Mouse (Mus musculus) limb, embryonic 13.5 days (tissue): ENCODE measurements around the gene Pik3ca. TPM values are rescaled to one million over a fixed set of nuclear protein-coding genes. Genes with fewer than 3 reads are reported as not detected.
A peak's percentile ranks its signal among the peaks of the same experiment; 100 is the strongest.

ENCODE experiments used
- ATAC-seq: fragments of 200-750 bp; cut with Nextera tagmentation; 2 replicates; pipeline ENCODE4 v1.8.0; 2017; ENCODE audit warnings: low read depth, moderate number of reproducible peaks, moderate TSS enrichment; ENCODE audit not compliant: low FRiP score
- H3K27ac ChIP-seq: fragments of 300-500 bp; sonication (generic); 2 replicates; pipeline ENCODE4 v1.5.1; 2015; ENCODE audit warnings: inconsistent platforms, mild to moderate bottlenecking, moderate library complexity
- H3K27me3 ChIP-seq: fragments of 300-500 bp; sonication (generic); 2 replicates; pipeline ENCODE4 v1.6.1; 2015; ENCODE audit warnings: mild to moderate bottlenecking, inconsistent platforms
- H3K36me3 ChIP-seq: fragments of 300-500 bp; sonication (generic); 2 replicates; pipeline ENCODE4 v1.6.1; 2015; ENCODE audit warnings: inconsistent platforms, mild to moderate bottlenecking, moderate library complexity
- H3K4me1 ChIP-seq: fragments of 300-500 bp; sonication (generic); 2 replicates; pipeline ENCODE4 v1.6.1; 2015; ENCODE audit warnings: inconsistent platforms
- H3K4me2 ChIP-seq: fragments of 300-500 bp; sonication (generic); replicated peaks from 2 replicates; pipeline ENCODE4 v1.6.1; 2015; ENCODE audit warnings: inconsistent platforms, mild to moderate bottlenecking, moderate library complexity
- H3K4me3 ChIP-seq: fragments of 300-500 bp; sonication (generic); 2 replicates; pipeline ENCODE4 v1.5.1; 2015; ENCODE audit warnings: moderate library complexity, mild to moderate bottlenecking, inconsistent platforms
- H3K9ac ChIP-seq: fragments of 300-500 bp; sonication (generic); 2 replicates; pipeline ENCODE4 v1.6.1; 2015; ENCODE audit warnings: mild to moderate bottlenecking, inconsistent platforms
- H3K9me3 ChIP-seq: fragments of 300-500 bp; sonication (generic); 2 replicates; pipeline ENCODE4 v1.6.1; 2016; ENCODE audit warnings: inconsistent platforms
- WGBS: fragments of 180-500 bp; shearing (Covaris S2); methylation state at CpG from one replicate; pipeline ENCODE4 v1.1.7; 2015; 5-methylcytosine and 5-hydroxymethylcytosine counted together
- polyA plus RNA-seq: library from polyadenylated mRNA; unstranded; fragments of >200 nt; fragmentation: Nextera tagmentation; extraction: Ambion mirVana; gene quantifications from 2 replicates; pipeline ENCODE4 v1.2.1, GENCODE M21; 2015

Pik3ca gene
- polyA plus RNA-seq, 1 experiment from 2014 or later: 10.6 TPM

DNA sequence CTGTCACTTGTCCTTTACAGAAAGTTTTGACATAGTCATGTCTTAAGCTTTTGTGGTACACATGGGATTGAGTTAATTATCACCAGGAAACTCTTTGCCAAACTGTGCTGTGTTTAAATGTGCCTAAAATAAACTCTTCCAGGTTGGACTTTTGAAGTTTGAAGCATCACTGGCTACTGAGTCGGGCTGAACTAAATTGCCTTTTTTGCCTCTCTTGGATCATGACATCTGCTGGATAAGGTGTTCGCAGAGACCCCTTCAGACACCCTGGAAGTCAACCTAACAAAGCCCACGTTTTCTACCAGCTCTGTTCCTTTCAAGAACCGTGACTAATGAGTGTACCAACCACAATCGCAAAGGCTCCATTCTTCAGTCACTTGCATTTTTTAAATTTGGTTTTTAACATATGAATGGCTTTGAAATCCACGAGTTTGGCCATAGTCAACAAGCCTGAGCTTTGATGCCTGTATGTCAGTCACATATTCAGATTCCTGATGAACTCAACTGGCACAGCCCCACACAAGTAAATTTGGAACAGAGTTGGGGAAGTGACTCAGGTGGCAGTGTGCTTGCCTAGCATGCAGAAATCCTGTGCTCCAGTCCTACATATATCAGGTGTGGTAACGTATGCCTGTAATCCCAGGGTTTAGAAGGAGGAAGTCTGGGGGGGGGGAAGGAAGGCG, 97.8 kb downstream of the Pik3ca start:
- H3K9me3 ChIP-seq: no peaks in the 10 kb centered on the region
- H3K27me3 ChIP-seq: no peaks in the 10 kb centered on the region
- H3K4me2 ChIP-seq: no peak overlapping the region
- H3K4me1 ChIP-seq: no peaks in the 10 kb centered on the region
- H3K27ac ChIP-seq: no peak overlapping the region
- no peak overlapping the region for H3K4me3 ChIP-seq
- no peak overlapping the region for H3K9ac ChIP-seq
- no peaks in the 10 kb centered on the region for H3K36me3 ChIP-seq
- ATAC-seq: no peak
- WGBS: 49% methylated on average over 8 of the region's 8 CpGs

DNA sequence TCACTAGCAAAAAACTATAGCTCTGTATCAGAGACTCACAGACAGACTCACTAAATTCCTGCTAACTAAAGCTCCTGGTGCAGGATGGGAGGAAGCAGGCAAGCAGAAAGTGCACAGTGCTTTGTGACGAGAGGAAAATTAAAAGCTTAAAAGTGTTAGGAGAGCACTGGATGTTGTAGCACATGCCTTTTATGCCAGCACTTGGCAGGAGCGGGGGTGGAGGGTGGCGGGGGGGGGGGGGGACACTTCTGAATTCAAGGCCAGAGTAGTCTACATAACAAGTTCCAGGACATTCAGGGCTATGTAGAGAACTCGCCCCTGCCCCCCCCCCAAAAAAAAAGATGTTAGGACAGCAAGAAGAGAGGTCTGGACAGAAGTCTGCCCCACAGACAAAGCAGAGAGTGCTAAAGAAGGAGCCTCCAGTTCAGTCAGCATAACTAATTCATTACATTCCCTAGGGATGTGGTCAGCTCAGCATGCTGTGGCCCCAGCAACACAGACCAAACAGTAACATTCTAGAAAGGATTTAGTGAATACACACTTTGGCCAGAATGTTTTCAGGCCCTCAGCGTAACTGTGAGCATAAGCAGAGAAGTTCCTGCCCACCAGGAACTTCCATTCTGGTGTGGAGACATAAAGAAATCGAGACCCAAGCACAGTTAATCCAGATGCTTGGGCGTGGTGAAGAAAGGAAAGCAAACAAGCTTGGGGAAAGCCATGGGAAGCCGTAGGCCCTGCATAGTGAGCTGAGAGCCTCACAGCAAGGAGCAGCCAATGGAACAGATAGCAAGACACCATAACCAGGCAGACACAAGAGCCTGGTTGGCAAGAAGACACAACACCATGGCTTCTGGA, 98.6 kb downstream of the Pik3ca start:
- no peaks in the 10 kb centered on the region for H3K36me3 ChIP-seq
- no peak overlapping the region for H3K27ac ChIP-seq
- H3K9me3 ChIP-seq: no peaks in the 10 kb centered on the region
- no peaks in the 10 kb centered on the region for H3K4me1 ChIP-seq
- no peak overlapping the region for H3K4me2 ChIP-seq
- WGBS: 49% methylated on average over 8 of the region's 8 CpGs
- H3K9ac ChIP-seq: no peak overlapping the region
- H3K27me3 ChIP-seq: no peaks in the 10 kb centered on the region
- ATAC-seq: peak; percentile 32; the same call in 1 of the 2 replicates
- H3K4me3 ChIP-seq: no peak overlapping the region

DNA sequence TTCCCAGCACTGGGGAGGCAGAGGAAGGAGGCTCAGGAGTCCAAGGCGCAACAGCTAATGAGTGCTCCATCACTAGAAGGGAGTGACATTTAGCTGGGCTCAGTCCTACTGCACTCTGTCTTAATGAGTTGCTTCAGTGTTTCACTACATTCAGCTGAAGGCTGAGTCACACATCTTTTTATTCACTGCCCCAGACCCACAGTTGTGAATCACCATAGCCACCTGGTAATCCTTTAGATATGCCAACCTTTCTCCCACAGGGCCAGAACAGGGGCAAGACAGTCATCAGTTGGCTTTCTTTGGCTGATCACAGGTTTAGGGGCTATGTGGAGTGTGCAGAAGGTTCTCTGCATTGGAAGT, 99.2 kb downstream of the Pik3ca start:
- no peaks in the 10 kb centered on the region for H3K27me3 ChIP-seq
- 88% methylated on average over 1 of the region's 1 CpGs for WGBS
- no peak overlapping the region for H3K27ac ChIP-seq
- no peak overlapping the region for H3K4me3 ChIP-seq
- ATAC-seq: no peak
- H3K9me3 ChIP-seq: no peaks in the 10 kb centered on the region
- no peak overlapping the region for H3K4me2 ChIP-seq
- no peak overlapping the region for H3K9ac ChIP-seq
- H3K36me3 ChIP-seq: no peaks in the 10 kb centered on the region
- no peaks in the 10 kb centered on the region for H3K4me1 ChIP-seq

DNA sequence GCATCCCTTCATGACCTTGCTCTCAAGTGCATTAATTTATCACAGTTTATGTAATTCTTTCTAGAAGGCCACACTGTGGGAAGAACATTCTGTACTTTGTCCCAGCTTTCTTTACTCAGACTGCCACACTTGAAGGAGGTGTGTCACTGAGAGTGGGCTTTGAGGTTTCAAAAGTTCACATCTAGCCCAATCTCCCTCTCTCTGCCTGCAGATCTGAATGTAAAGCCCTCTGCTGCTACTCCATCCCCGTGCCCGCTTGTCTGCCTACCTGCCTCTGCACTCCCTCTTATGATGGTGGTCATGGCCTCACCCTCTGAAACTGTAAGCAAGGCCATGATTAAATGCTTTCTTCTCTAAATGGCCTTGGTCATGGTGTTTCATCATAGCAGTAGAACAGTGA, 102.9 kb downstream of the Pik3ca start:
- Histone ChIP-seq H3K27me3 (no peaks in the 10 kb centered on the region), H3K4me3 (no peak overlapping the region), H3K4me1 (no peaks in the 10 kb centered on the region), H3K36me3 (no peaks in the 10 kb centered on the region), H3K4me2 (no peak overlapping the region), H3K9me3 (no peaks in the 10 kb centered on the region), H3K27ac (no peak overlapping the region), H3K9ac (no peak overlapping the region)
- ATAC-seq: no peak
- WGBS: 92% methylated on average over 2 of the region's 2 CpGs

DNA sequence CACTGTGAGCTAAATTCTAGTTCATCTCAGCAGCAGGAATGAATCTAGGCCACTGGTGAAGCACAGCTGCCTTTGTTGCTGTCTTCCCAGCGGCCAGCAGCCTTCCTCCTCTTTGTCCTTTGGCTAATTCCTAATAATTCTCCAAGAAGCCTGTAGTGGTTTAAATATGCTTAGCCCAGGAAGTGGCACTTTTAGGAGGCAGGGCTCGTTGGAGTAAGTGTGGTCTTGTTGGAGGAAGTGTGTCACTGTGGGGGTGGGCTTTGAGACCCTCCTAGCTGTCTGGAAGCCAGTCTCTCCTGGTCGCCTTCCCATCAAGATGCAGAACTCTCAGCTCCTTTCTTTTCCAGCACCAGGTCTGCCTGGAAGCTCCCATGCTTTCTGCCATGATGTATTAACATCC, 108.4 kb downstream of the Pik3ca start:
- no peak for ATAC-seq
- Histone ChIP-seq H3K9ac (no peak overlapping the region), H3K36me3 (no peaks in the 10 kb centered on the region), H3K27me3 (no peaks in the 10 kb centered on the region), H3K9me3 (no peaks in the 10 kb centered on the region), H3K27ac (no peak overlapping the region), H3K4me2 (no peak overlapping the region), H3K4me3 (no peak overlapping the region), H3K4me1 (peaks cover 6% of the 10 kb centered on the region)
- WGBS: 63% methylated on average over 3 of the region's 3 CpGs

DNA sequence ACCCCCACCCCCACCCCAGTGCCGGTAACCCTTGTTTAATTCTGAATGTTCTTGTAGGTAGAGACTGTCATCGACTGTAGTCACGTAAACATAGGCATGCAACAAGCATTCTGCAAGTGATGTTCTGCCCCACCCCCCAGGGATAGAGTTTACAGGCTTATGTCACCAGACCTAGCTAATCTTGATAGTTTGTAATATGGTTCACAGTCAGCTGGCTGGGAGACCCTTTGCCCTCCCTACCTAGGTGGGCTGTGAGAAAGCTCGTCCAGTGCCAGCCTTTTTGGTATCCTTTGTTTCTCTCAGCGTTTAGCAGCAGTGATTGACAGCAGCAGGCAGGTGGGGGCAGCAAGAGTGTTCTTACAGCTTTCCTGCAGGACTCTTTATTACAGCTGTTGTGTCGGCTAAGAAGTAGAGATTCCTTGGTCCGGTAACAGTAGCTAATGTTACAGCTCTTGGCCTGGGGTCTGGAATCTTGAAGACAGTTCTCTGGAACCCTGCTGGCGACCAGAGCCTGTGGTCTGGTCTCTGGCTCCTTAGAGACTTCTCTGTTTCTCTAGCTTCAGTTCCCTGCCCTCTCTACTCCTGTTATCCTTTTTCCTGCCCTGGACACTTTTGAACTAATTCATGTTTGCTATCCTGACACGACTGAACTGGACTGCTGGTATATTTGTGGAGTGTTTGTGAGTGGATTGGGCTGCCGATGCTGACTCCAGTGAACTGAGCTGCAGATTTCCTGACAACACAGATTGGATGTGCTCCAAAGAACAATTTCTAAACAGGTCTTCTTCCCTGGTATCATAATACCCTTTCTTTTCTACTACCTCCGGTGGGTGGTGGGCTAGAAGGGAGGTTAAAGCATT, 109.1 kb downstream of the Pik3ca start:
- Histone ChIP-seq H3K36me3 (no peaks in the 10 kb centered on the region), H3K4me1 (peaks cover 10% of the 10 kb centered on the region), H3K27ac (no peak overlapping the region; the same call in 1 of the 2 replicates), H3K4me3 (no peak overlapping the region), H3K27me3 (no peaks in the 10 kb centered on the region), H3K4me2 (no peak overlapping the region), H3K9ac (no peak overlapping the region), H3K9me3 (no peaks in the 10 kb centered on the region)
- no peak for ATAC-seq
- WGBS: 52% methylated on average over 11 of the region's 11 CpGs

DNA sequence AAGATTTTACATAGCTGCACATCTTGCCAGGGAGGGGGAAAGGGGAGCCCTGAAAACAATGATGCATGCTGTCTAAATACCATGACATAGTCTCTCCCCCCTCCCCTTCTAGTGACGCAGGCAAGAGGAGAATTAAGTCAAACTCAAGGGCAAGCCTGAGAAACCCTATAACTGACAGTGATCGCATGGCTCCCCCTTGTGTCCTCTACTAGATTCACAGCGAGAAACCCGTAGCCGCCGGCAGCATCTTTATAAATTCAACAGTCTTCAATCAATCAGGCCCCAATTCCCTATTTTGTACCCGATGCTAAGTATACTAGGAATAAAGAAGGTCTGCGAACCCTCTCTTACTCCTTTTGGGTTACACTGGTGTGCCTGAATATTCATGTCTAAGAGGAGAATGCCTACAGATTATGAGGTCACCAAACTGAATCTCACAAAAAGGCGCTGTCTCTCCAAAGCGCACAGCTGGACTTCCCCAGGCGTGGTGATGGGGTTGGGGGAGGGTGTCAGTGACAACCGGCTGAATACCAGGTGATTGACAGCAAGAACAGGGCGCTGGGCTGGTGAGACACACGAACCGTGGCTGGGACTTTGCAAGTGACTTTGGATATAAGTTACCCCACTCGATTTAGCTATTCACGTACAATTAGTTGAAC, 111.3 kb downstream of the Pik3ca start:
- no peak for ATAC-seq
- Histone ChIP-seq H3K36me3 (peaks cover 6% of the 10 kb centered on the region), H3K27me3 (no peaks in the 10 kb centered on the region), H3K4me1 (peaks cover 25% of the 10 kb centered on the region), H3K4me2 (peak overlapping the region; percentile 72), H3K9me3 (no peaks in the 10 kb centered on the region), H3K9ac (no peak overlapping the region), H3K27ac (no peak overlapping the region), H3K4me3 (no peak overlapping the region; the same call in 1 of the 2 replicates)
- 2% methylated on average over 17 of the region's 17 CpGs for WGBS

DNA sequence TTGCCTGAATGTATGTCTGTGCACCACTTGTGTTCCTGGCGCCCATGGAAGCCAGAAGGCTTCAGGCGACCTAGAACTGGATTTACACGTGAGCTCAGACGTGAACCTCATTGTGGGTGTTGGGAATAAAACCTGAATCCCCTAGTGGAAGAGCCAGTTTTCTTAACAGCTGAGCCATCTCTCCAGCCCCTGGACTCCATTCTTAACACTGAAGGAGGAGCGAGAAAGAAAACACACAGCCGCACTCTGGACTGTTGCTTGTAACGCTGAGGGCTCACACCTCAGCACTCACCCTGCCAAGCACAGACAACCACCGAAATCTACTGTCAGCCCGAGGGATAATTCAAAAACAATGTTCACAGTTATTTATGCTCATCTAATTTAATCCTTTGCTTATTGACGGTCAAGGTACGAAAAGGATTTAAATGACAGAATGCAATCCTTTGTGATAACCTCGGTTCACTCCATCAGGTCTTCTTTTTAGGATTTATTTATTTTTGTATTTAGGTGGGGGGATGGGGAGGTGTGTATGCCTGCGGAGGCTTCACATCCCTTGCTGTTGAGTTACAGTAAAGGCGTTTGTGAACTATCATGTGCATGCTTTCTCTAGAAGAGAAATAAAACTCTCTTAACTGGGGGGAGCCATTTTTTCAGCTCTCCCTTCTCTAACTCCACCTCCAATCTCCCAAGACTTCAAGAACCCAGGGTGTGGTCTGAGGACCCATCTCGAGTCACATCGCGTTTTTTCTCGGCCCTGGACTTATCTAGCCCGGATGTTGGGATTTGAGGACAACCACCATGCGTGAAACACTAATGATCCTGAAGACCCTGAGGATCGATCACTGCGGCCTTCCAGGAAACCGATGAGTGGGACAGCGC, 112.3 kb downstream of the Pik3ca start, which contains the start of gene Zfp639:
Gene Zfp639 (plus strand): TSS at position 764 of the 879 bp plus-strand sequence.
- Histone ChIP-seq H3K27me3 (no peaks in the 10 kb centered on the region), H3K9me3 (no peaks in the 10 kb centered on the region), H3K4me1 (peaks cover 25% of the 10 kb centered on the region), H3K9ac (peak within 1 kb of the TSS; percentile 93), H3K4me2 (peak within 1 kb of the TSS; percentile 72), H3K36me3 (peaks cover 8% of the 10 kb centered on the region), H3K4me3 (peak within 1 kb of the TSS; percentile 82), H3K27ac (peak within 1 kb of the TSS; percentile 44; the same call in 1 of the 2 replicates)
- 8% methylated on average over 24 of the region's 24 CpGs for WGBS
- peak; percentile 2 for ATAC-seq

DNA sequence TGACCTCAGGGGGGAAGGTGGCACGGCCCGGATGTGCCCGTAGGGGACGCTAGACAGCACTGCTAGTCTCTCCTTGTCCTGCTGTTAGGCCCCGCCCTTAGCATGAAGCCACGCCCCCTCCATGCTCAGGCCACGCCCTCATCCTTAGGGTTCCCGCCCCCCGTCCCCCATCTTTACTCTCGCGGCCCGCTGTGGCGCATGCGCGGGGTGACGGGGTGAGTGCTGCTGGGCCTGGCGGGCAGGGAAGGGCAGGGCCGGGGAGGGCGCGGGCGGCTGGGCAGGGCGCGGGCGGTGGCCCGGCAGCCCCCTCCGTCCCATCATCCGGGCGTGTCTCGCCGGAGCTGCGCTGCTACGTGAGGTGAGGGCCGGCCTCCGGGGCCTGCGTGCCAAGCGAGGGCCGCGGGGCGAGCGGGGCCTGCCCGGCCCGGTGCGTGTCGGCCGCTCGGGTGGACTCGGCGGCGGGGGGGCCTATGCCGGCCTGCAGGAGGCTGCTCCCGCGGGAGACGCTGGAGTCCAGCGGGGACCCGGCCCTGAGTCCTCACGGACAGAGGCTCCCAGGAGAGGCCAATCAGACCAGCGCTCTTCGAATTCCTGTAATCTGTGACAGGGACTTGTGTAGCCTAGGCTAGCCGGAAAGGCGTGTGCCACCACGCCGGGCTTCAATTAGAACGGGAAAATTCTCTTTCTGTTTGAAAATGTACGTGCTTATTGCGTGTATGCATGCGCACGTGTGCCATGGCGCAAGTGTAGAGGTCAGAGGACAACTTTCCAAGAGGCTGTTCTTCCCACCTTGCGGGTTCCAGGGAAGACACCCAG, 113.1 kb downstream of the Pik3ca start:
- peak; percentile 90 for ATAC-seq
- H3K4me3 ChIP-seq: peak overlapping the region; percentile 82
- under 1% methylated on average over 61 of the region's 69 CpGs for WGBS
- peak overlapping the region; percentile 93 for H3K9ac ChIP-seq
- H3K36me3 ChIP-seq: peaks cover 14% of the 10 kb centered on the region
- peak overlapping the region; percentile 44; the same call in 1 of the 2 replicates for H3K27ac ChIP-seq
- no peaks in the 10 kb centered on the region for H3K27me3 ChIP-seq
- H3K4me1 ChIP-seq: peaks cover 25% of the 10 kb centered on the region
- H3K9me3 ChIP-seq: no peaks in the 10 kb centered on the region
- peak overlapping the region; percentile 72 for H3K4me2 ChIP-seq

DNA sequence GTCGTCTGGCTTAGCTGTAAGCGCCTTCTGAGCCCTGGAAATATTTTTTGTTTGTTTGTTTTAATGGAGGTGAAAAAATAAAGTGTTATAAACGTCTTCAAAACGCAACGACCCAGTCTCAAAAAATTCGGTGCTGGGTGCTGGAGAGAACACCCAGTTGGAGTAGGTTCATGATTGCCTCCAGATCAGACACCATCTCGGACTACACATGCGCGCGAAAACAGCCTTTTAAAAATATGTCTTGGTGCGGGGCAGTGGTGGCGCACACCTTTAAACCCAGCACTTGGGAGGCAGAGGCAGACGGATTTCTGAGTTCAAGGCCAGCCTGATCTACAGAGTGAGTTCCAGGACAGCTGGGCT, 113.7 kb downstream of the Pik3ca start:
- peaks cover 19% of the 10 kb centered on the region for H3K36me3 ChIP-seq
- H3K9ac ChIP-seq: peak overlapping the region; percentile 93
- H3K27ac ChIP-seq: no peak overlapping the region; the same call in 1 of the 2 replicates
- peak overlapping the region; percentile 72 for H3K4me2 ChIP-seq
- no peaks in the 10 kb centered on the region for H3K9me3 ChIP-seq
- WGBS: 5% methylated on average over 13 of the region's 13 CpGs
- ATAC-seq: no peak
- peaks cover 25% of the 10 kb centered on the region for H3K4me1 ChIP-seq
- peak overlapping the region; percentile 82 for H3K4me3 ChIP-seq
- H3K27me3 ChIP-seq: no peaks in the 10 kb centered on the region
